Mouse (Mus musculus): ENCODE results near the gene Cubn. TPM values are rescaled to one million over a fixed set of nuclear protein-coding genes. Genes with fewer than 3 reads are reported as not detected.

Gene Cubn
- polyA plus RNA-seq, 1 experiment from 2014 or later: 0.47 TPM

DNA sequence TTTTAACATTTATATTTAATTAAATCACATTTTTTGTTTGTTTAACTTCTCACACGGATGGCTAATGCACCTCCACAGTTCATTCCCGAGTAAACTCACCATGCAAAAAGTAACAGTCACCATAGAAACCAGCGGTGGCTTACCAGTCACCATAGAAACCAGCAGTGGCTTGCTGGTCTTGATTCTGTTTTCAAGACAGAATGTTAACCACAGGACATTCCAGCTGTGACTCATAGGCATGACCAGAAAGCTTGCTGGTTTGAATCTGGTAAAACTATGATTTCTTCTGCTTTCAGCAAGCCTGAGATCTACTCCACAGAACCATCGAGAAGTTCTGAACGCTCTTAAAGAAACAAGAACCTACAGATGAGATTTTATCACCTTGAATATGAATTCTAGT is 84.3 kb downstream of the Cubn start:
- no peak for ATAC-seq (ENCODE audit: insufficient number of reproducible peaks, low FRiP score, low TSS enrichment, low read depth)
- WGBS: 27% methylated on average over 5 of the region's 5 CpGs
- 0 out of 2 replicates have a peak overlapping the region, but pooled peaks have one; percentile 5 for H3K27ac ChIP-seq (replicated peaks)

GRCm38 (mm10) chr2:13404986-13405678 is 86.5 kb downstream of the Cubn start:
- no peaks in the 10 kb centered on the region for H3K27me3 ChIP-seq
- H3K9me3 ChIP-seq (replicated peaks): no peaks in the 10 kb centered on the region
- no peak overlapping the region for H3K4me3 ChIP-seq (replicated peaks)
- no peak overlapping the region for H3K27ac ChIP-seq (replicated peaks)
- H3K9ac ChIP-seq: no peak overlapping the region
- no peaks in the 10 kb centered on the region for H3K36me3 ChIP-seq
- H3K4me2 ChIP-seq (replicated peaks): no peak overlapping the region
- no peak for ATAC-seq (ENCODE audit: insufficient number of reproducible peaks, low FRiP score, low TSS enrichment, low read depth)
- peaks cover 10% of the 10 kb centered on the region for H3K4me1 ChIP-seq
- 68% methylated on average over 5 of the region's 5 CpGs for WGBS

More for the DNA sequence above, 84.3 kb downstream of the Cubn start:
- H3K27me3 ChIP-seq: no peaks in the 10 kb centered on the region
- peaks cover 21% of the 10 kb centered on the region for H3K4me1 ChIP-seq
- H3K36me3 ChIP-seq: no peaks in the 10 kb centered on the region
- H3K4me3 ChIP-seq (replicated peaks): no peak overlapping the region
- H3K4me2 ChIP-seq (replicated peaks): no peak overlapping the region
- no peak overlapping the region for H3K9ac ChIP-seq
- no peaks in the 10 kb centered on the region for H3K9me3 ChIP-seq (replicated peaks)

DNA sequence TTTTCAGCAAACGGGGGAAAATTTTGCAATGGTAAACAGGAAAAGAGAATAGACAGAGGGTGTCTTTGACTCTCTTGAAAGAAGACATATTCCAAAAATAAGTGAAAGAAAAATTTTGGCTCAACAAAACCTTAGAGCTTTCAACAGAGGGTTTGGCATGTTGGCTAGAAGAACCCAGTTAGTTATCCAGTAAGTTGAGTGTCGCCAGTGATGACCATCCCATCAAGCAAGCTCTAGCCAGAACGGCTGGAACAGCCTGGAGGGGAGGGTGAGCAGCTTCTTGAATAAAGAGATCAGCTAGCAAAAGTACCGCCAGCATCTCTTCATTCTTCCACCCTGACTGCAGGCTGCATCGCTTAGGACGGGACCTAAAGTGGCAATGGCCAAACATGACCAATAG is 90.8 kb downstream of the Cubn start:
- Histone ChIP-seq H3K4me2 (replicated peaks) (no peak overlapping the region), H3K9ac (no peak overlapping the region), H3K27me3 (no peaks in the 10 kb centered on the region), H3K4me3 (replicated peaks) (no peak overlapping the region), H3K36me3 (no peaks in the 10 kb centered on the region), H3K27ac (replicated peaks) (no peak overlapping the region), H3K4me1 (peaks cover 6% of the 10 kb centered on the region), H3K9me3 (replicated peaks) (no peaks in the 10 kb centered on the region)
- 83% methylated on average over 6 of the region's 6 CpGs for WGBS
- ATAC-seq (ENCODE audit: insufficient number of reproducible peaks, low FRiP score, low TSS enrichment, low read depth): no peak

- ATAC-seq (ENCODE audit: insufficient number of reproducible peaks, low FRiP score, low TSS enrichment, low read depth): no peak
- no peak overlapping the region for H3K27ac ChIP-seq (replicated peaks)
- 66% methylated on average over 5 of the region's 5 CpGs for WGBS
Observed at GRCm38 (mm10) chr2:13399480-13400072, 92.0 kb downstream of the Cubn start.

GRCm38 (mm10) chr2:13398955-13399354 is 92.7 kb downstream of the Cubn start:
- ATAC-seq (ENCODE audit: insufficient number of reproducible peaks, low FRiP score, low TSS enrichment, low read depth): peak; percentile 65; the same call in 1 of the 2 replicates
- Histone ChIP-seq H3K36me3 (no peaks in the 10 kb centered on the region), H3K9ac (no peak overlapping the region), H3K4me1 (peaks cover 6% of the 10 kb centered on the region), H3K4me3 (replicated peaks) (no peak overlapping the region), H3K9me3 (replicated peaks) (no peaks in the 10 kb centered on the region), H3K27ac (replicated peaks) (no peak overlapping the region), H3K4me2 (replicated peaks) (no peak overlapping the region), H3K27me3 (no peaks in the 10 kb centered on the region)
- WGBS: 35% methylated on average over 2 of the region's 2 CpGs

More at GRCm38 (mm10) chr2:13399480-13400072, 92.0 kb downstream of the Cubn start:
- Histone ChIP-seq H3K4me1 (peaks cover 6% of the 10 kb centered on the region), H3K27me3 (no peaks in the 10 kb centered on the region), H3K9me3 (replicated peaks) (no peaks in the 10 kb centered on the region), H3K9ac (no peak overlapping the region), H3K4me2 (replicated peaks) (no peak overlapping the region), H3K4me3 (replicated peaks) (no peak overlapping the region), H3K36me3 (no peaks in the 10 kb centered on the region)

DNA sequence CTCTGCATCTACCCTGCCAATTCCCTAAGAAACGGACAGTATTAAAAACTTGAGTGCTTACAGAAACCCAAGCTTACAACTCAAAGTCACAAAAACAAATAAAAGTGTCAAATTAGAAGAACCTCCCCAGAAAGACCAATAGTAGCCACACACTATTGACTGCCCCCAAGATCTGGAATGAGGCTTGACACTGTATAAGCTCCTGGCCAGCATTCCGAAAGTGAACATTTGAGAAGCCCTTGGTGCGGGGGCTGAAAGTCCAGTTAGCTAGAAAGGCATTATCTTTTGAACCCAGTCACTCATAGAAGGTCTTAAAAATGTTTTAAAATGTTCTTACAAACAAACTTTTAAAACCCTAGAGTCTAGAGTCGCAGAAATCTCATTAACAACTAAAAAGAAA is 93.1 kb downstream of the Cubn start:
- ATAC-seq (ENCODE audit: insufficient number of reproducible peaks, low FRiP score, low TSS enrichment, low read depth): no peak
- H3K9ac ChIP-seq: no peak overlapping the region
- no peak overlapping the region for H3K27ac ChIP-seq (replicated peaks)
- no peak overlapping the region for H3K4me3 ChIP-seq (replicated peaks)
- H3K27me3 ChIP-seq: no peaks in the 10 kb centered on the region
- no peaks in the 10 kb centered on the region for H3K9me3 ChIP-seq (replicated peaks)
- H3K4me1 ChIP-seq: peaks cover 6% of the 10 kb centered on the region
- WGBS: 64% methylated on average over 4 of the region's 4 CpGs
- no peak overlapping the region for H3K4me2 ChIP-seq (replicated peaks)
- H3K36me3 ChIP-seq: no peaks in the 10 kb centered on the region

DNA sequence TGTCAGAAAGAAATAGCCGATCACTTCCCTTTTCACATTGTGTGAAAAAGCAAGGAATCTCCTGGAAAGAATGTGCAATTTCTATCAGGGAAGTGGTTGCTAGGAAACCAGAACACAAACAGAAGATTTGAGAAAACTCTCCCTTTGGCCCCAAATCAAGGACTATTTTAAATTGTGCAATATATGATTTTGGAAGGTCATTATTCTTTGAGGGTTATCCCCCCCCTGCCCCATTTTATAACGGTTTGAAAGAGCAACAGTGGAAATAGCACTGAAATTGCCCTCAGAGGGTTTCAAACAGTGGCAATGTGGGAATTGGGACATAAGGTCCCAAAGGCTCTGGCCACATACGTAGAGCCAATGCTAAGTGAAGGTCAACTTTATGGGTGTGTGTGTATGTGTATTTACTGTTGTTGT is 95.5 kb downstream of the Cubn start:
- no peak for ATAC-seq (ENCODE audit: insufficient number of reproducible peaks, low FRiP score, low TSS enrichment, low read depth)
- Histone ChIP-seq H3K9me3 (replicated peaks) (no peaks in the 10 kb centered on the region), H3K4me3 (replicated peaks) (no peak overlapping the region), H3K36me3 (no peaks in the 10 kb centered on the region), H3K27me3 (no peaks in the 10 kb centered on the region), H3K4me2 (replicated peaks) (no peak overlapping the region), H3K9ac (no peak overlapping the region), H3K4me1 (peaks cover 6% of the 10 kb centered on the region), H3K27ac (replicated peaks) (no peak overlapping the region)
- 60% methylated on average over 3 of the region's 3 CpGs for WGBS

DNA sequence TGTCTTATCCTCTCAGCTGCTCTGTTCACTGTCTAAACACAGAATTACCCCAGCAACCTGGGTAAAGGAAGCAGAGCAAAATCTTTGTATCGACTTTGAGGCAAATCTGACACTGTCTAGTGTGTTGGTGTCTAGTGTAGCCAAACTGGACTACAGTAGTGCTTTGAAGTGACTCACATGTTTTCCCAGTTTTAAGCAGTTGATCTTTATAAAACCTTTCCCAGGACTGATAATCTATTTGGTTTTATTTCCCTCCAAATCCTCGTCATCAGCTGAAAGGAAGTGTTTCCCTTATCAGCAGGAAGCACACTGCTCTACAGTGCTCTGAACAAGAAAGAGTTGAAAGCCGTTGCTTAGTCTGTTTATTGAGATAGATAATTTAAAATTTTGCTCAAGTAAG is 100.6 kb downstream of the Cubn start:
- Histone ChIP-seq H3K9me3 (replicated peaks) (no peaks in the 10 kb centered on the region), H3K36me3 (no peaks in the 10 kb centered on the region), H3K4me2 (replicated peaks) (no peak overlapping the region), H3K27me3 (no peaks in the 10 kb centered on the region), H3K4me1 (peaks cover 5% of the 10 kb centered on the region; the same call in 1 of the 2 replicates), H3K4me3 (replicated peaks) (no peak overlapping the region), H3K9ac (no peak overlapping the region), H3K27ac (replicated peaks) (no peak overlapping the region)
- ATAC-seq (ENCODE audit: insufficient number of reproducible peaks, low FRiP score, low TSS enrichment, low read depth): no peak
- WGBS: 53% methylated on average over 3 of the region's 3 CpGs

DNA sequence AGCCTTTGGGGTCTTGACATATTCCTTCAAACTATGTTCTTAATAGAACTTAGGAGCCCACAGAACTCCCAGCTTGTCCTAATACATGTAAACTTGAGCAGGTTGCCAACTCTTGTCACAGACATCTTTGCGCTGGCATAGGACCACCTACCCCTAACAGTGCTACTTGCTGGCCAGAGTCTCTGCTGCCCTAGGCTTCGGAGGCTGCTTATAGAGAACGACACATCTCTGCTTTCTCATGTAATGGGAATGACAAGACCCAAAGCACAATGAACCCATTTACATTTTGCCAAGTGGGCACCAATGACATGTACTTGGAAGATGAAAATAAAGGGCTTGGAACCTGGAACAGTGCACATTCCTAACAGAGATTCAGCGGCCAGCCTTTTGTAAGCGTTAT is 105.0 kb downstream of the Cubn start:
- WGBS: 86% methylated on average over 5 of the region's 5 CpGs
- no peak for ATAC-seq (ENCODE audit: insufficient number of reproducible peaks, low FRiP score, low TSS enrichment, low read depth)

GRCm38 (mm10) chr2:13385542-13386345 is 105.9 kb downstream of the Cubn start:
- WGBS: 43% methylated on average over 3 of the region's 3 CpGs
- H3K9ac ChIP-seq: no peak overlapping the region

More for the DNA sequence above, 105.0 kb downstream of the Cubn start:
- Histone ChIP-seq H3K9me3 (replicated peaks) (no peaks in the 10 kb centered on the region), H3K4me1 (peaks cover 21% of the 10 kb centered on the region), H3K27ac (replicated peaks) (no peak overlapping the region), H3K4me3 (replicated peaks) (no peak overlapping the region), H3K9ac (no peak overlapping the region), H3K36me3 (no peaks in the 10 kb centered on the region), H3K27me3 (no peaks in the 10 kb centered on the region), H3K4me2 (replicated peaks) (no peak overlapping the region)

GRCm38 (mm10) chr2:13384775-13385541 is 106.7 kb downstream of the Cubn start:
- 33% methylated on average over 4 of the region's 4 CpGs for WGBS

More at GRCm38 (mm10) chr2:13385542-13386345, 105.9 kb downstream of the Cubn start:
- Histone ChIP-seq H3K9me3 (replicated peaks) (no peaks in the 10 kb centered on the region), H3K4me2 (replicated peaks) (no peak overlapping the region), H3K36me3 (no peaks in the 10 kb centered on the region), H3K4me3 (replicated peaks) (no peak overlapping the region), H3K27me3 (no peaks in the 10 kb centered on the region), H3K27ac (replicated peaks) (peak overlapping the region; percentile 87), H3K4me1 (peaks cover 21% of the 10 kb centered on the region)
- ATAC-seq (ENCODE audit: insufficient number of reproducible peaks, low FRiP score, low TSS enrichment, low read depth): no peak; the same call in 1 of the 2 replicates

More at GRCm38 (mm10) chr2:13384775-13385541, 106.7 kb downstream of the Cubn start:
- Histone ChIP-seq H3K9me3 (replicated peaks) (no peaks in the 10 kb centered on the region), H3K4me3 (replicated peaks) (no peak overlapping the region), H3K4me1 (peaks cover 21% of the 10 kb centered on the region), H3K4me2 (replicated peaks) (no peak overlapping the region), H3K27ac (replicated peaks) (peak overlapping the region; percentile 87), H3K27me3 (no peaks in the 10 kb centered on the region), H3K9ac (no peak overlapping the region), H3K36me3 (no peaks in the 10 kb centered on the region)
- peak; percentile 78 for ATAC-seq (ENCODE audit: insufficient number of reproducible peaks, low FRiP score, low TSS enrichment, low read depth)

Measured in embryonic facial prominence, embryonic 15.5 days (tissue).